11 mouse cellular contexts compared by ENCODE assay signal in the genomic region with DNA sequence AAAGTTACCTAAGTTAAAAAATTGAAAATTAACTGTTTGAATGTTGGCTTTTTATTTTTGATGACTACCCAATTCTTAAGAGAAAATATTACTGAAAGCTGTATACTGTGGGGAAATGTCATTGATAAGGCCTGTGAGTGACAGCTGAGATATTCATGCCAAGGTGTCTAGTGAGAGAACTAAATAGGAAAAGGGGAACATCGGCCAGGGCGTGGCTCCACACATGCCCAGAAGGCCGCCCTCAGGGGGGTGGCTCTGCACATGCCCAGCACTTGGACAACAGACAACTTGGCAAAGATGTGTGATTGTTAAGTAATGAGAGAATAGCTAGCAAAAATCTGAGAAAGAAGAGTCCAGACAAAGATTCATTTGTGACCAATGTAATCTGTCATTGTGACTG.
A peak's percentile ranks its signal among the peaks of the same experiment; 100 is the strongest.
DNase-seq lines count a peak whose midpoint lies in the region; ATAC-seq lines count a peak whose summit lies in the region.
"Had no signal": no experiment of that assay in that cellular context is flagged by ENCODE, and none has a peak within 500 bp of the region (broad histone marks: within the 10 kb centered on the region; RNA-seq: fewer than 3 reads in every experiment).

No protein-coding gene starts in this region.

- DNase-seq in adrenal gland, postnatal 10 days: peak; percentile 62
- DNase-seq in adrenal gland, postnatal 4 days (ENCODE audit: low spot score in 2 of 2): no peak
- DNase-seq in kidney, adult 9 months: peak; percentile 22
- DNase-seq in kidney, postnatal 10 days: no peak
- no peak for DNase-seq in right cerebral cortex, postnatal 4 days
- no peak for DNase-seq in kidney, adult 11 months
- DNase-seq: liver, postnatal 0 days; spleen, adult 18-20 months had no signal

- ATAC-seq in cerebellum, adult (ENCODE audit: insufficient number of reproducible peaks, low FRiP score, low TSS enrichment): peak; percentile 86
- ATAC-seq in common myeloid progenitor, adult 5-6 weeks (replicated peaks; ENCODE audit: low read depth, poor library complexity, severe bottlenecking): 0 out of 2 replicates have a peak, but pooled peaks have one; percentile 43
- ATAC-seq: intestine, embryonic 16.5 days; liver, postnatal 0 days had no signal

Comparison
In these comparisons a context has a peak if more than half of its experiments do, and no peak if none do; other contexts are left out.
1. DNase-seq: peak in adrenal gland, postnatal 10 days (single experiment) and kidney, adult 9 months (single experiment); none in adrenal gland, postnatal 4 days (0 of 2), kidney, postnatal 10 days (single experiment), right cerebral cortex, postnatal 4 days (single experiment) and kidney, adult 11 months (single experiment).